Mouse (Mus musculus) spleen, adult 18-20 months (tissue): ENCODE measurements around the gene Actr5.
A peak's percentile ranks its signal among the peaks of the same experiment; 100 is the strongest.

Experiments
- DNase-seq, 2 experiments: peaks; one replicate each; pipeline ENCODE4 v3.0.0; 2022; ENCODE audit warnings: mixed read lengths in 2 of 2

Gene Actr5

DNA sequence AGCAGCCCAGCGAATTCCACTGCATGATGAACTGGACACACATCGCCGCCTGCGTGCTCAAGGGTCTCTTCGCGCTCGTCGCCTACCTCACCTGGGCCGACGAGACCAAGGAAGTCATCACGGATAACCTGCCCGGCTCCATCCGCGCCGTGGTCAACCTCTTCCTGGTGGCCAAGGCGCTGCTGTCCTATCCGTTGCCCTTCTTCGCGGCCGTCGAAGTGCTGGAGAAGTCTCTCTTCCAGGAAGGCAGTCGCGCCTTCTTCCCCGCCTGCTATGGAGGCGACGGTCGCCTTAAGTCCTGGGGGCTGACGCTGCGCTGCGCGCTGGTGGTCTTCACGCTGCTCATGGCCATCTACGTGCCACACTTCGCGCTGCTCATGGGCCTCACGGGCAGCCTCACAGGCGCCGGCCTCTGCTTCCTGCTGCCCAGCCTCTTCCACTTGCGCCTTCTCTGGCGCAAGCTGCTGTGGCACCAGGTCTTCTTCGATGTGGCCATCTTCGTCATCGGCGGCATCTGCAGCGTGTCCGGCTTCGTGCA, 10.2 kb upstream of the Actr5 start:
- DNase-seq: no peak

DNA sequence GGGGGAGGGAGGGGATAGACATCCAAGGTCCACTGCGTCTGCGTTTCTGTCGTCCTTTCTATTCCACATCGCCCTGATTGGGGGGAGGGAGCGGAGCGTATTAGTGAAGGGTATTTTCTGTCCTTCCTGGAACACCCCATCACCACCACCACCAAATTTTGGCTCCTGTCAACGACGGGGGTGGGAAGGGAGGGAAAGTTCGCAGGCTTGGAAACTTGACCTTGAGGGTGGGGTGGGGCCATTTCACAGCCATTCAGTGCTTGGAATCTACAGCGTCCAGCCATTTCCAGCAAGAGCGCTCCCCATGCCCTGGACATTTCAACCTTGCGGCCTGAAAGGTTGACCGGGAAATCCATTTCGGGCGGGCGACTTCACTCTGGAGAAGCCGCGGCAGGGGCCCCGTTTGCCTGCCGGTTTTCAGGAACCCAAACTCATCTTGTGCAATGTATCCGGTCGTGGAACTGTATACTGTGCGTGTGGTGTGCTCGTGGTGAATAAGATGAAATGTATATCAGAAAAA, 9.5 kb upstream of the Actr5 start:
- no peak for DNase-seq

DNA sequence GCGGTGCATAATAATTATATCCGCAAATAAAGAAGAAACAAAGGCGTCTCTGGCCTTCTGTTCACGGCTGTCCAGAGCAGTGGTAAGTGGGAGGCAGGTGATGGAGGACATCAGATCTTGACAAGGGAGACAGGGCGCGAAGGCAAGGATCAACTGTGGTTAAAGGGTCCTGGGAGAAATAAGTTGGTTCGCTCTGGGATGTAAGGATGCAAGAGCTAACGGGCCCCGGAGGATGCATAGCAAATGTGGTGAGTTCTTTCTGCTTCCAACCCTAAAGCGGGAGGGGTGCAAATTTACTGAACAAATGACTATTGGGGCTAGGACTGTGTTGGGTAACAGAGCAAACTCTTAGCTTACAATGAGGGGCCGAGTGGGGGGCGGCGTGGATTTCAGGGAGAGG, 9.0 kb upstream of the Actr5 start:
- DNase-seq: no peak

DNA sequence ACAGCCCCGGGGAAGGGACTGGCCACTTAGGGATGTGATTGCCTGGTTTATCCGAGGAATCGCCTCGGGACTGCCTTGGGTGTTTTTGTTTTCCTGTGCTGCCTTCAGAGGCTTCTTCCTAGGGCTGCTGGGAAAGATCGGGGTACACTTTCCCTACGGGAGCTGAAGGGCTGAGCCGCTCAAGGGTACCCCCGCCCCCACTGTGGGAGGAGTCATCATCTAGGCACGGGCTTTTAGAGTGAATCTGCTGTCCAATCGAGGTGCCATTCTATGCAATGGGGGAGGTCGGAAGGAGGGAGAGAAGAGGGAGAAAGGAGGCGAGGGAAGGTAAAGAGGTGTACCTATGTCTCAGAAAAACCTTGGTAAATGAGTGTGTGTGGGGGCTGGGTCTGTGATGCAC, 8.4 kb upstream of the Actr5 start:
- DNase-seq: no peak

DNA sequence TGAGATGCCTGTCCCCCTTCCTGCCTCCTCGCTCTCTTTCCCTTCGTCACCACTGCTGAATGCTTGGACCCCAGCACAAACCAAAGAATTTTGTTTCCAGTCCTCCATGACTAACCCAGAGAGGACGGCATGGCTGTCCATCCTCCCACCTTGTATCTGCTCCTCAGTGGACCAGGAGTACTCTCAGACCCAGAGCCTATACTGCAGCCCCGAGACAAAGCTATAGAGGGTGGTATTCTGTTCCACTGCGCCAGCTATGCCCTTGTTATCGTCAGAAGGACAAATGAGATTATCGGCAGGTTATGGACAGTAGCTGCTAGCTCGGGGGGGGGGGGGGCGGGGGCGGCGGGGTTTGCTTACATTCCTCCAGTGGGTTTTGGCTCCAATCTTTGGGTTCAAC, 7.9 kb upstream of the Actr5 start:
- no peak for DNase-seq

DNA sequence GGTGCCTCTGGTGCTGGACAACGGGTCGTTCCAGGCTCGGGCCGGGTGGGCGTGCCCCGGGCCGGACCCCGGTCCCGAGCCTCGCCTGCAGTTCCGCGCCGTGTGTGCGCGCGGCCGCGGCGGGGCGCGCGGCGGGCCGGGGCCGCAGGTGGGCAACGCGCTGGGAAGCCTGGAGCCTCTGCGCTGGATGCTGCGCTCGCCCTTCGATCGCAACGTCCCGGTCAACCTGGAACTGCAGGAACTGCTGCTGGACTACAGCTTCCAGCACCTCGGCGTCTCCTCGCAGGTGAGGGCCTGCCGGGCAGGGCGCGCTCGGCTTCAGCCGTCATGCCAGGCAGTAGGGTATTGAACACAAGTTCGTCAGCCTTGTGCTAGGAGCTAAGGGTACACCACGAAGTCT, 543 bp downstream of the Actr5 start:
- DNase-seq: no peak

DNA sequence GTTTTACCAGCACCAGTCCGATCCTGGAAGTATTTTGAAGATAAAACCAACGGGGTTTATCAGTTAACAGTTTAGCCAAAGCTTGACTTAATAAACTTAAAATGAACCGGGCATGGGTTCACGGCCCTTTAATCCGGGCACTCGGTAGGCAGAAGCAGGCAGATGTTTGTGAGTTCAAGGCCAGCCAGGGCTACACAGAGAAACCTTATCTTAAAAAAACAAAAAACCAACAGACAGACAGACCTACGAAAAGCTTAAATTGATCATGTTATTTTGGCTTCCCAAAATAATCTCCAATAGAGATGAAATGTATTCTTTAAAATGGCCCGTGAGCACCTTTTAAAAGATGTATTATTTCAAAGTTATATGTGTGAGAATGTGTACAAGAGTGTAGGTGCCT, 1.0 kb downstream of the Actr5 start:
- no peak for DNase-seq

DNA sequence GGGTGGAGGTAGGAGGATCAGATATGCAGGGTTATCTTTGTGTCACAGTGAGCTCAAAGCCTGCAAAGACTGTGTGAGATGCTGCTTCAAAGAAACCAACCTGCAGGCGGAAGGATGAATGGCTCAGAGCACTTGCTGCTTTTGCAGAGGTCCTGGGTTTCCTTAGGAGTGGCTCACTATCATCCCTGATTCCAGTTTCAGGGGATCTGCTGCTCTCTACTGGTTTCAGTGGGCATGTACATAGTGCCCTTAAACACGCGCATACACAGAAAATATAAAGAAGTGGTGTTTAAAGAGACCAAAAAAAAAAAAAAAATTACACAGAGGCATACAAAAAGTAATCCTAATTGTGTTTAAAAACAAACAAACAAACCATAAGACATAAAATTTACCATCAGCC, 4.2 kb downstream of the Actr5 start:
- DNase-seq: no peak

DNA sequence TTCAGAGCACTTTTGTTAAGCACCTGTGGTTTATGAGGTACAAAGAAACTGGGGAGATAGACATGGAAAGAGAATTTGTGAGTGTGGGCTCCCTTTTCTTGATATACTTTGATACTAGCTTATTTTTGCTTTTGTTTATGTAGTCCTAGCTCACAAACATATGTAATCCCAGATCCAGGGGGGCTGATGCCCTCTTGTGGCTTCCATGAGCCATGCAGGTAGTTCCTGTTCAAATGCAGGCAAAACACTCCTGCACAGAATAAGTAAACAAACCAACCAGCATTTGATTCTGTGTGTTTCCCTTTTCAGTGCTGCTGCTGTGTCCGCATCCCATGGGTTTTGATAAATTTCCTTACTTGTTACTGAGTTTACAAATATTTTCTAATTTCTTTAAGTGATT, 4.7 kb downstream of the Actr5 start:
- no peak for DNase-seq

DNA sequence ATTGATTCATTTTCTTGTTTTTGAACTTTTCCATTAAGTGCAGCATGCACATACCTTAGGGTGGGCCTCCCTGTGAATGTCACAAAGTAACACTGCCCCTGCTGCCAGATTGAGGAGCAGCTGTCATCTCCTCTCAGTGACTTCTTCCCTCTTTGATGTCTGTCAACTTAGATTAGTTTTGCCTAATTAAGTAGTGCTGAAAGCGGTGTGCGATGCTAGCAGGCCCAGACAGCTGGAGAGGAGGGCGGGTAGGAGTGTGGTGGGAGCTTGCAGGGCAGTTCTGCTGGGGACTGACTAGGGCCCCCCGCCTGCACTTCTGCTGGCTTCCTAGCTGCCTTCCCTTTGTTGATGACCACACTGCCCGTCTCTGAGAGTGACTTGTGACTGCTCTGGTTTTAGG, 7.2 kb downstream of the Actr5 start:
- no peak for DNase-seq

DNA sequence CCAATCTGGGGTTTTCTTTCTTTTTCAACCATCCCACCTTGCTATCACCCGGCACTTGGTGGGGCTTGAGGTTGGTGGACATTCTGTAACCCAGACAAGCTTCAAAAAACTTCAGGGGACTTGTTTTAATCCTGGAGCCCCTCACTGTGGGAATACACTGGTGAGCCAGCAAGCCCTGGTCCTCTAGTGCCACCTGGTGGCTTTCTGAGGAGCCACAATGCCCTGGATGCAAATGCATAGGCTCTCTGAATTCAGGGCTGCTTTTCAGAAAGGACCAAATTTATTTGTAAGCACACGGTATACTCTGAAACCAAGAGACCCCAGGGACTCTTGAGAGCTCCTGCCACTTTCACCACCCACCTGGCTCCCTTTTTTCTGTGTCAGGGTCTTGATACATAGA, 17.2 kb downstream of the Actr5 start:
- DNase-seq: peak; percentile 35 to 69

DNA sequence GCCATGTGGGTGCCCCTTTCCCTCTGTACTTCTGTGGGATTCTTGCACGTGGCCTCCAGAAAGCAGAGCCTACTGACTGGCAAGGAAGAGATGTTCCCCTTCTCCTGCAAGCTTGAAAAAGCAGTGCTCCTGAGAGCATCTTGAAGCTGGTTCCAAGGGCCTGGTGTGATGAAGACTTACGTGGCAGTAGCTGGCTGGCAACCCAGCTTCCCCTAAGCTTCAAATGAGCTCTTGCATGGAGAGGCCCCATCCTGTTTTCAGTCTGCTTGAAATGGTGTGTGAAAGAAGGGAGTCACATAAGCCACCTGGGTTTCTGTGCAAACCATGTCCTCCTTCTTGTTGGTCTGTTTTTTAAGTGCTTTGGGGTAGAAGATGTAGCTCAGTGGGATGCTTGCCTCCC, 17.9 kb downstream of the Actr5 start:
- no peak for DNase-seq

DNA sequence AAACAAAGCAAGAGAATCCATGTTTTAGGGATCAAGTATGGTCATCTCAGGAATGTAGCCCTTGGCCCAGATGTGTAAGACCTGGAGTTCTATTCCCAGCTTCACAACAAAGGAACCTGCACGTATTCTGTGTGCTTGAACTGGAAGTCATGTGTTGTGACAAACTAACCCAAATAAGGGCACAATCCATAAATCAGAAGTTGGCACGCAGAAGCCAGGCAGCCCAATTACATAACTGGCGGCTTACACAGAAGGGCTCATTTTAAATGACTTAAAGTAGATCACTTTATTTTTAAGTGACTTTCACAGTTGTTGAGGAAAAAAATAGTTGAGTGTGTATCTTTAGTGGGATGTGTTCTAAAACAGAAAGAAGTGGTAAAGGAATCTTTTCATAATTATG, 19.1 kb downstream of the Actr5 start:
- no peak for DNase-seq

DNA sequence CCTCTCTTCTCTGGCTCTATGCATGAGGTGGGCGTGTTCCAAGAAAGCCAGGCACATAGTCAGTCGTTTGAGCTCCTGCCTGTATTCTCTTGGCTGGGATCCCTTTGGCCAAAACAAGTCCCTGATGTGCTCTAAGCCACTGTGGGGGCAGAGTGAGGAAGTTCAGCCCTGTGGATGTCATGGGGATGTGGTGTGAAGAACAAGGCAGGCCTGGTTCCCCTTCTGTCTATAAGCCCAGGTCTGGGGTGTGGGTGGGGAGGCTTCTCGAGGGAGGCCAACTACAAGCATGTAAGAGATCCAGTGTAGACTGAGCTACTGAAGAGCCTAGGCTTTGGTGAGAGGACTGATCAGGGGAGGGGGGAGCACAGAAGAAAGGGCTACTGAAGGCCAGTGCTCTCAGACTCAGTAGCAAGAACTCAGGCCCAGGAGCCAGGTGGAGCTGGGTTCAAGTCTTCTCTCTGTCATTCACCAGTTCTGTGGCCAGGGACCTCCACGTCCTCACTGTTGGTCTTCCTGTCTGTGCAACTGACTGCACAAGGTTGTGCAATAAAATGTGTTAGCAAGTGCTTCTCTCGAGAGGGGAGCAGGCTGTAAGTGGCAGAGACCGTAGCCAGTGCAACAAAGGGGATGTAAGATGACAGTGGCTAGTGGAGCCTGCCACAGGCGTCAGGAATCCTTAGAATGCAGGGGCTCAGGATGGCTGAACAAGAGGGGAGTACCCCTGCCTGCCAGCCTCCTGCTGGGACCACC, 26.6 kb downstream of the Actr5 start:
- no peak for DNase-seq

DNA sequence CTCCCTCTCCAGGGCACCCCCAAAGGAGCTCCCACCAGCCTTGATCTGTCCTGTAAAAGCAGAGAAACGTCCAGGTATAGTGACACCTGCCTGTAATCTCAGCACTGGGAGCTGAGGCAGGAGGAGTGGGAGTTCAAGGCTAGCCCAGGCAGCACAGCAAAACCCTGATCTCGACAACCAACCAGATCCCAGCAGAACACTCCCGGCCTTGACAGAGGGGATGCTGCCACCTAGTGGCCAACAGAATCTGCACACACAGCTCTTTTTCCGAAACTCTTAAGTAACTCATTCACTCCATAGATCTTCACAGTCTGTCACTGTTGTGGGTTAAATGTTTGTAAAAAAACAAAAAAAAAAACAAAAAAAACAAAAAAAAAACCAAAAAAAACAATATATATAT, 28.3 kb downstream of the Actr5 start:
- DNase-seq: peak; percentile 54 to 79

DNA sequence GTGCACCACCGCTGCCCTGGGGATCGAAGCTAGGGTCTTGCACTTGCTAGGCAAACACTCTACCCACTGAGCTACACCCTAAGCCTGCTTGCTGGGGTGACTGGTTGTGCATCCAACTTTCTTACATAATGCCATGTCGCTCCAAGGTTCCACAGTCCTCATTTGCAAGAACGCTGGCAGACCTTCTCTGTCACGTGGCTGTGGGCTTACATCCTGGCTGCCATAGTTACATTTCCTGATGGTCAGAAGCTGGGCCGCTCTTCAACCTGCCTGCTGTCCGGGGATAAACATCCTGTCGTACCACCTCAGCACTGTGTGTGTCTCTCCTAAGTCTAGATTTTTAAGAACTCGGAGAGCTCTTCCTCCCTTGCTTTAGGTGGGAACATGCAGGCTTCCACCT, 30.0 kb downstream of the Actr5 start:
- DNase-seq: no peak

DNA sequence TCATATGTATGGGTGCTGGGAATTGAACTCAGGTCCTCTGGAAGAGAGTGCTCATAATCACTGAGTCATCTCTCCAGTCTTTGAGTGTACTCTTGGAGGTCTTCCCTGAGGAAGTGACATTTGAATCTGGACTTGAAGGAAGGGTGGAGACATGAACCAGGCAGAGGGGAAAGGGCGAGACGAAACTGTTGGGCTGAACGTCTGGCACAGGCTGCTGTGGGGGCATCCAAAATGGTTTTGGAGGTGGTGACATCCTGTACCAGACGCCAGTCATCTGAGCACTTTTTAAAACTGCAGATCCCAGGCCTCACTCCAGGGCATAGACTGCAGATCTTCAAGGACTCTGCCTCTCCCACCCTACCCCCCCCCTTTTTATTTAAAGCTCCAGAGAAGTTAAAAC, 31.1 kb downstream of the Actr5 start:
- DNase-seq: no peak

DNA sequence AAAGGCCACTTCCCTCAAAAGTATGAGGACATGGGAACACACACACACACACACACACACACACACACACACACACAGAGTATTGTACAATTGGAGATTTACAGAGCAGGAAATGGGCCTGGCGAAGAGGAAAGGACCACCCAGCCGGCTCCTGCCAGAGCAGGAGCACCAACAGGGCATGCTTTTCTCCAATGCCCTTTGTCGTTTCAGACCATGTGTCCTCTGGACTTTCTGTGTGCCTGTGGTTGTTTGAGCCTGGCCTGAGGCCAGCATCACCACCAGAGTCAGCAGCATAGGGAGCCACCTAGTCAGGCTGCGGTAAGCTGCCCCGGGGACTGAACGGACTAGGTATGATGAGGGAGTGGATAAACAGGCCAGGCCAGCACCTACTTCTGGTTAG, 34.1 kb downstream of the Actr5 start:
- no peak for DNase-seq

DNA sequence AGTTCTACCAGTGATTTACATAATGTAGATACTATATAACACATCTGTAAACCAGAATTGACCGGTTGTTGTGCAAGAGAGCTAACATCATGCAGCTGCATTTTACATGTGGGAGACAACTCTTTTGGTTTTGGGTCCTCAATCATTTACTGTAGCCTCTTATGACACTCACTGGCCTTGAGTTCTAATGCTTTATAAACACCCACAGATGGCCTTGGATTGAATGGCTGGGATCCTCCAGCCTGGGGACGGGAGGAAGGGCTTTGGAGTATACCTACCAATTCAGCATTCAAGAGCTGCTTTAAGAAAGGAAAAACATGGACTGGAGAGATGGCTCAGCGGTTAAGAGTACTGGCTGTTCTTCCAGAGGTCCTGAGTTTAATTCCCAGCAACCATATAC, 34.7 kb downstream of the Actr5 start:
- DNase-seq: no peak

DNA sequence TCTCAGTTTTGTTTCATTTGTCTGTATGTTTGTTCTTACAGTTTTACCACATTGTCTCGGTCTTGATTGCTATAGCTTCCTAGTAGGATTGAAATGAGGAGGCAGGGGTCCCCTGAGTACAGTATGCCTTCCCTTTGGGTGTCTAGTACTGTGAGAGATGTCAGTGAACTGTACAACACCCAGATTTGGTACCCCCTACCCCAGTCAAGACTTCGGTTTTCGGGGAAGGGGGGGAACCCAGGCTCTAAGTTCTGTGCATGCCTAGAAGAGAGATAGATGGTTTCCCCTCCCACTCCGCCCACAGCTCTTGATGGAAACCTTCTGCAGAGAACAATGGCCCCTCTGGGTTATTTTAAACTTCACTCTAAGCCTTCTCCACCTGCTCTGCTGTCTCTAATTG, 40.4 kb downstream of the Actr5 start, which contains the start of gene Ppp1r16b:
TSS of gene Ppp1r16b (plus strand) at position 301 of the 400 bp plus-strand sequence.
- no peak for DNase-seq

DNA sequence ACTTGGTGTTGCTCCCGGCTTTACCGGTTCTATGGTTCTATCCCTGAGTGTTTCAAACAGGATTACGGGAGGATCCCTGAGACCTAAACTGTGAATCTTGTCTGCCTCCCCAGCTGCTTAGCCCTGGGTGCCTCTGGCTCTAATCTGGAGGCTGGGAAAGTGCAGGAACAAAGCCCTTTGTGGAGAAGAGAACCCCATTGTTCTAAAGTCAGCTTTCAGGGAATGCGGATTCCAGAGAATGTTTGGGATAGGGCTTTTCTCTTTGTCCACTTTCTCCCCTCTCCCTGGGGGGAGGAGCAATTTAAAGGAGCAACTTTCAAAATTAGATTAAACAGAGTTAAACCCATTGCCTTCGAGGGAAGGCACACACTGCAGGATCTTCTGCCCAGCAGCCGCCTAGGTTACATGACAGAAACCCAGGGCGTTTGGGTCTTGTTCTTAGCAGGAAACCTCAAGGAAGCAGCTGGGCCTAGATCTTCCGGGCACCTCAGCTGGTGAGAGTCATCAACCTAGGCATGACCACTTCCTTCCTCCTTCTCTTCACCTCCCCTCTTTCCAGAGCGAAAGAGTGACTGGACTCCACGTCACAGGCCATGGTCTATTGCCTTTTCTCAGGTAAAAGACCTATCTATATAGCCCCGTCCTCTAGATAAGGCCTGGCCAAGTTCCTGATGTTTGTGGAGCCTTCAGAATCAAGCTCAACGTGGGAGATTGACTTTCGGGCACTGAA, 41.5 kb downstream of the Actr5 start:
- DNase-seq: peak; percentile 54 to 77

DNA sequence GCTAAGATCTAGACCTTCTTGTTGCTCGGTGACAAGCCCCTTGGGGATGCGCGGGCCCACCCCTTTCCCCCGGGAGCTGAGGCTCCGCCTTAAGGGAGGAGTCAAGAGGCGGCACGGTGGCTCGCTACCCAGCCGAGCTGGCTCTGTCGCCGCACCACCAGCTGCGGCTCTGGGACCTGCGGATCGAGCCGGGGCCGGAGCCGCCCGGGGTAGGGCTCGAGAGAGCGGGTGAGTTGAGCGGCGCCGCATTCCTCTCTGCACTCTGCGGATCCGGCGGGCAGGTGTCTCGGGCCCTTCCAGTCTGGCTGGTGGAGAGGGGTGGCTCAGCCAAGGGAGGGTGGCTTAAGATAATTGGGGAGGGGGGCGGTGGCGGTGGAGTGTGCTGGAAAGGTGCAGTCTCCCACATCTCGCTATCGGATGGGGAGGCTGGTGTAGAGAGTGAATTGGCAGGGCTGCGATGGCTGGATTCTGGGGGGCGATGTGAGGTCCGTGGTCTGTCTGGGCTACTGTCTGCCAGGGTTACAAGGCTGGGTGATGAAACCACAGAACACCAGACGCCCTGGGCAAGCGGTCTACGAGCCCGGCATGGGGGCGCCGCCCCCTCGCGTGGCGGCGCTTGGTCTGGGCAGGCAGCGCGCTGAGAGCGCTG, 42.5 kb downstream of the Actr5 start:
- peak; percentile 84 to 85 for DNase-seq

DNA sequence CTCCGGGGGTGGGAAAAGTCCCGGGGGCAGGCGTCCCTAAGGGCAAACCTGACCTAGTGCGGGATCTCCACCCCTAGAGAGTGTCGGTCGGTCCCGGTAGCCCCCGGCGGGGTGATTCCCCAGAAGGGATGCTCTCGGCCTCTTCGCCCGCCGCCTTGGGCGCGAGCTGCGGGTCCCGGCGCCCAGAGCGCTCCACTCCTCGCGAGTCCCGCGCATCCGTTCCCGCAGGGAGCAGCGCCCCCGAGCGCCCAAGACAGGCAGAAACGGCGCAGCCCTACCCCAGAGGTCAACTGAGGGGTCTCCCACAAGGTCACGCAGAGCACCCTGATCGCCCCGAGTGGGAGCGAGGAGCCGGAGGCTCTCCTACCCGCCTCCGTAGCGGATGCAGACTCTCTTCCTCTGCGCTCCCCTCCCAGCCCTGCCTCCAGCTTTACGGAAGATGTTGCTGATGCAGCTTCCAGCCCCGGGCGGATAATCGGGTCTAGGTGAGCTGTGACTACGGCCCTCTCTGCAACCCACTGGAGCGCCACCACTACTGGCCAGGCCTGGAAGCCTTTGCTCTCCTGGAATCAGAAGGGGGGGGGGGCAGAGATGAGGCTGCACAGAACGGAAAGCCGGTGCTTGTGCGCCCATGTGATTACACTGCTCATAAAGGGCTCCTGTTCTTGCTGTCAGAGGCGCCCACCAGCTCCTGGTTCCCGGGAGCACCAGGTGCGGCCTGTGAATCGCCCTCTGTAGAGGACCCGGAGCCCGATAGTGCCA, 43.2 kb downstream of the Actr5 start:
- peak; percentile 59 to 71 for DNase-seq
